Mouse (Mus musculus) embryonic facial prominence, embryonic 14.5 days (tissue): Measurements from ENCODE around the gene Tex37. TPM values are rescaled to one million over a fixed set of nuclear protein-coding genes. Genes with fewer than 3 reads are reported as not detected.

Experiments
- ATAC-seq: fragments of 200-750 bp; cut with Nextera tagmentation; 2 replicates; pipeline ENCODE4 v1.8.0; 2017; ENCODE audit warnings: low read depth, moderate number of reproducible peaks, moderate TSS enrichment
- DNase-seq: peaks from one replicate; pipeline ENCODE4 v3.0.0-alpha.2; 2015; ENCODE audit warnings: low spot score
- H3K27ac ChIP-seq: fragments of 300-500 bp; sonication (generic); replicated peaks from 2 replicates; pipeline ENCODE4 v1.5.1; 2014; ENCODE audit warnings: low read depth, mild to moderate bottlenecking, low read length, moderate library complexity
- H3K27me3 ChIP-seq: fragments of 300-500 bp; sonication (generic); replicated peaks from 2 replicates; pipeline ENCODE4 v1.6.1; 2014; ENCODE audit warnings: low read length; ENCODE audit not compliant: control insufficient read depth, insufficient read depth
- H3K36me3 ChIP-seq: fragments of 300-500 bp; sonication (generic); 2 replicates; pipeline ENCODE4 v1.6.1; 2014; ENCODE audit warnings: low read length, mixed read lengths; ENCODE audit not compliant: control insufficient read depth, insufficient read depth
- H3K4me1 ChIP-seq: fragments of 300-500 bp; sonication (generic); 2 replicates; pipeline ENCODE4 v1.6.1; 2014; ENCODE audit warnings: antibody characterized with exemption, low read length; ENCODE audit not compliant: control insufficient read depth, insufficient read depth
- H3K4me2 ChIP-seq: fragments of 300-500 bp; sonication (generic); 2 replicates; pipeline ENCODE4 v1.6.1; 2014; ENCODE audit warnings: low read depth, mild to moderate bottlenecking, low read length, moderate library complexity, mixed read lengths
- H3K4me3 ChIP-seq: fragments of 300-500 bp; sonication (generic); 2 replicates; pipeline ENCODE4 v1.5.1; 2014; ENCODE audit warnings: low read depth, mild to moderate bottlenecking, low read length
- H3K9ac ChIP-seq: fragments of 300-500 bp; sonication (generic); 2 replicates; pipeline ENCODE4 v1.6.1; 2014; ENCODE audit warnings: low read depth, mild to moderate bottlenecking, low read length, moderate library complexity, mixed read lengths
- H3K9me3 ChIP-seq: fragments of 300-500 bp; sonication (generic); 2 replicates; pipeline ENCODE4 v1.6.1; 2016; ENCODE audit warnings: low read length; ENCODE audit not compliant: control insufficient read depth
- WGBS: fragments of 180-500 bp; shearing (Covaris S2); extraction: QIAGEN DNeasy Blood & Tissue Kit; methylation state at CpG from one replicate; pipeline ENCODE4 v1.1.7; 2014; 5-methylcytosine and 5-hydroxymethylcytosine counted together
- polyA plus RNA-seq: library from polyadenylated mRNA; unstranded; fragments of >200 nt; fragmentation: Nextera tagmentation; extraction: Ambion mirVana; gene quantifications from 2 replicates; pipeline ENCODE4 v1.2.1, GENCODE M21; 2014

Gene Tex37
- polyA plus RNA-seq, 1 experiment from 2014 or later: not detected

GRCm38 (mm10) chr6:70910285-70910684, 8.4 kb downstream of the Tex37 start:
- DNase-seq: no peak
- ATAC-seq: no peak
- Histone ChIP-seq H3K9me3 (no peaks in the 10 kb centered on the region), H3K36me3 (peaks cover 11% of the 10 kb centered on the region), H3K27ac (no peak overlapping the region), H3K9ac (no peak overlapping the region), H3K27me3 (no peaks in the 10 kb centered on the region), H3K4me1 (no peaks in the 10 kb centered on the region), H3K4me3 (no peak overlapping the region), H3K4me2 (no peak overlapping the region)
- WGBS: 71% methylated on average over 4 of the region's 4 CpGs

- H3K9ac ChIP-seq: no peak overlapping the region
- H3K4me1 ChIP-seq: no peaks in the 10 kb centered on the region
- no peak overlapping the region for H3K4me2 ChIP-seq
- H3K4me3 ChIP-seq: no peak overlapping the region
- peaks cover 14% of the 10 kb centered on the region for H3K36me3 ChIP-seq
- 88% methylated on average over 7 of the region's 7 CpGs for whole genome bisulfite sequencing
- H3K27ac ChIP-seq: no peak overlapping the region
- ATAC-seq (no peak), DNase-seq (no peak)
- H3K9me3 ChIP-seq: no peaks in the 10 kb centered on the region
- H3K27me3 ChIP-seq: no peaks in the 10 kb centered on the region
Measured at GRCm38 (mm10) chr6:70909572-70909971, 9.2 kb downstream of the Tex37 start.

- WGBS: 88% methylated on average over 5 of the region's 5 CpGs
- DNase-seq: no peak
Measured at GRCm38 (mm10) chr6:70903689-70904088, 15.0 kb downstream of the Tex37 start.

GRCm38 (mm10) chr6:70899594-70900003, 19.1 kb downstream of the Tex37 start:
- H3K4me2 ChIP-seq: no peak overlapping the region
- ATAC-seq (no peak), DNase-seq (no peak)
- no peak overlapping the region for H3K4me3 ChIP-seq
- H3K9ac ChIP-seq: no peak overlapping the region
- WGBS: 39% methylated on average over 8 of the region's 8 CpGs
- no peaks in the 10 kb centered on the region for H3K27me3 ChIP-seq
- H3K27ac ChIP-seq: no peak overlapping the region
- H3K4me1 ChIP-seq: no peaks in the 10 kb centered on the region
- peaks cover 74% of the 10 kb centered on the region for H3K36me3 ChIP-seq
- H3K9me3 ChIP-seq: no peaks in the 10 kb centered on the region

More at GRCm38 (mm10) chr6:70903689-70904088, 15.0 kb downstream of the Tex37 start:
- Histone ChIP-seq H3K9me3 (no peaks in the 10 kb centered on the region), H3K27me3 (no peaks in the 10 kb centered on the region), H3K4me2 (no peak overlapping the region), H3K36me3 (peaks cover 50% of the 10 kb centered on the region), H3K4me1 (no peaks in the 10 kb centered on the region), H3K9ac (no peak overlapping the region), H3K4me3 (no peak overlapping the region), H3K27ac (no peak overlapping the region)
- ATAC-seq: no peak

GRCm38 (mm10) chr6:70898166-70898565, 20.6 kb downstream of the Tex37 start:
- H3K27ac ChIP-seq: no peak overlapping the region
- H3K4me1 ChIP-seq: no peaks in the 10 kb centered on the region
- no peaks in the 10 kb centered on the region for H3K27me3 ChIP-seq
- no peak overlapping the region for H3K4me2 ChIP-seq
- WGBS: 76% methylated on average over 6 of the region's 6 CpGs
- DNase-seq: no peak
- ATAC-seq: no peak
- H3K36me3 ChIP-seq: peaks cover 76% of the 10 kb centered on the region
- H3K9me3 ChIP-seq: no peaks in the 10 kb centered on the region
- H3K9ac ChIP-seq: no peak overlapping the region
- no peak overlapping the region for H3K4me3 ChIP-seq

- H3K9ac ChIP-seq: no peak overlapping the region
- no peaks in the 10 kb centered on the region for H3K9me3 ChIP-seq
- no peak overlapping the region for H3K4me3 ChIP-seq
- ATAC-seq: no peak
- no peak for DNase-seq
- H3K27ac ChIP-seq: no peak overlapping the region
- H3K27me3 ChIP-seq: no peaks in the 10 kb centered on the region
- H3K36me3 ChIP-seq: peaks cover 92% of the 10 kb centered on the region
- H3K4me2 ChIP-seq: no peak overlapping the region
- no peaks in the 10 kb centered on the region for H3K4me1 ChIP-seq
- WGBS: 83% methylated on average over 11 of the region's 11 CpGs
Measured at GRCm38 (mm10) chr6:70887993-70888392, 30.7 kb downstream of the Tex37 start.

GRCm38 (mm10) chr6:70880714-70881304, 37.9 kb downstream of the Tex37 start:
- no peak for ATAC-seq
- Histone ChIP-seq H3K4me2 (no peak overlapping the region), H3K27ac (no peak overlapping the region), H3K4me3 (no peak overlapping the region), H3K9ac (no peak overlapping the region), H3K4me1 (no peaks in the 10 kb centered on the region), H3K36me3 (peaks cover 58% of the 10 kb centered on the region), H3K9me3 (no peaks in the 10 kb centered on the region), H3K27me3 (no peaks in the 10 kb centered on the region)
- peak; percentile 64 for DNase-seq
- WGBS: 8% methylated on average over 5 of the region's 5 CpGs

GRCm38 (mm10) chr6:70875017-70875416, 43.7 kb downstream of the Tex37 start:
- ATAC-seq: no peak
- 90% methylated on average over 1 of the region's 1 CpGs for WGBS
- no peaks in the 10 kb centered on the region for H3K4me1 ChIP-seq

GRCm38 (mm10) chr6:70874035-70874775, 44.5 kb downstream of the Tex37 start:
- H3K36me3 ChIP-seq: peaks cover 7% of the 10 kb centered on the region; the same call in 1 of the 2 replicates
- 78% methylated on average over 5 of the region's 5 CpGs for WGBS
- H3K4me1 ChIP-seq: no peaks in the 10 kb centered on the region
- DNase-seq (no peak), ATAC-seq (no peak)
- no peaks in the 10 kb centered on the region for H3K9me3 ChIP-seq
- H3K9ac ChIP-seq: no peak overlapping the region
- no peak overlapping the region for H3K27ac ChIP-seq
- H3K4me3 ChIP-seq: no peak overlapping the region
- no peak overlapping the region for H3K4me2 ChIP-seq
- H3K27me3 ChIP-seq: no peaks in the 10 kb centered on the region

More at GRCm38 (mm10) chr6:70875017-70875416, 43.7 kb downstream of the Tex37 start:
- no peak for DNase-seq
- Histone ChIP-seq H3K9me3 (no peaks in the 10 kb centered on the region), H3K36me3 (peaks cover 15% of the 10 kb centered on the region; the same call in 1 of the 2 replicates), H3K27ac (no peak overlapping the region), H3K4me3 (no peak overlapping the region), H3K9ac (no peak overlapping the region), H3K4me2 (no peak overlapping the region), H3K27me3 (no peaks in the 10 kb centered on the region)
